Mouse (Mus musculus): ENCODE data around the gene Bach2.

The Bach2 gene

GRCm38 (mm10) chr4:32538987-32539386 lies 300.4 kb downstream of the Bach2 start:
- DNase-seq, result peak; percentile 54

GRCm38 (mm10) chr4:32544821-32545545 lies 306.4 kb downstream of the Bach2 start:
- DNase-seq, result no peak

GRCm38 (mm10) chr4:32545548-32545947 lies 306.9 kb downstream of the Bach2 start:
- DNase-seq, result no peak

- DNase-seq, result no peak
Observed at GRCm38 (mm10) chr4:32549150-32549549, 310.5 kb downstream of the Bach2 start.

- no peak for DNase-seq
Observed at GRCm38 (mm10) chr4:32551337-32551736, 312.7 kb downstream of the Bach2 start.

GRCm38 (mm10) chr4:32555506-32555905 lies 316.9 kb downstream of the Bach2 start:
- no peak for DNase-seq

- no peak for DNase-seq
Observed at GRCm38 (mm10) chr4:32560246-32560645, 321.6 kb downstream of the Bach2 start.

- DNase-seq, result peak; percentile 27
Observed at GRCm38 (mm10) chr4:32560724-32561554, 322.3 kb downstream of the Bach2 start.

GRCm38 (mm10) chr4:32561555-32562095 lies 323.0 kb downstream of the Bach2 start:
- peak; percentile 78 for DNase-seq

- DNase-seq, result peak; percentile 35
Observed at GRCm38 (mm10) chr4:32562319-32563115, 323.9 kb downstream of the Bach2 start.

GRCm38 (mm10) chr4:32564416-32564815 lies 325.8 kb downstream of the Bach2 start:
- DNase-seq, result no peak

GRCm38 (mm10) chr4:32564918-32565317 lies 326.3 kb downstream of the Bach2 start:
- no peak for DNase-seq

GRCm38 (mm10) chr4:32569054-32569453 lies 330.4 kb downstream of the Bach2 start:
- no peak for DNase-seq

- DNase-seq, result peak; percentile 35
Observed at GRCm38 (mm10) chr4:32569995-32570938, 331.7 kb downstream of the Bach2 start.

- no peak for DNase-seq
Observed at GRCm38 (mm10) chr4:32570939-32571317, 332.3 kb downstream of the Bach2 start.

- no peak for DNase-seq
Observed at GRCm38 (mm10) chr4:32571441-32571840, 332.8 kb downstream of the Bach2 start.

- peak; percentile 44 for DNase-seq
Observed at GRCm38 (mm10) chr4:32572118-32572517, 333.5 kb downstream of the Bach2 start.

GRCm38 (mm10) chr4:32573586-32573985 lies 335.0 kb downstream of the Bach2 start:
- DNase-seq, result no peak

GRCm38 (mm10) chr4:32574604-32575003 lies 336.0 kb downstream of the Bach2 start:
- no peak for DNase-seq

GRCm38 (mm10) chr4:32575165-32575564 lies 336.6 kb downstream of the Bach2 start:
- no peak for DNase-seq

- no peak for DNase-seq
Observed at GRCm38 (mm10) chr4:32579850-32580249, 341.2 kb downstream of the Bach2 start.

- DNase-seq, result no peak
Observed at GRCm38 (mm10) chr4:32584181-32584580, 345.6 kb downstream of the Bach2 start.
